Mouse (Mus musculus) neural tube, embryonic 15.5 days (tissue): ENCODE data around the gene Cacna1s. TPM values are rescaled to one million over a fixed set of nuclear protein-coding genes. Genes with fewer than 3 reads are reported as not detected.

Experiments
- ATAC-seq: fragments of 200-750 bp; cut with Nextera tagmentation; 2 replicates; pipeline ENCODE4 v1.8.0; 2017; ENCODE audit warnings: mild to moderate bottlenecking, moderate TSS enrichment, moderate library complexity; ENCODE audit not compliant: low FRiP score
- H3K27ac ChIP-seq: fragments of 300-500 bp; sonication (generic); replicated peaks from 2 replicates; pipeline ENCODE4 v1.5.1; 2015; ENCODE audit warnings: mild to moderate bottlenecking, inconsistent platforms
- H3K27me3 ChIP-seq: fragments of 300-500 bp; sonication (generic); replicated peaks from 2 replicates; pipeline ENCODE4 v1.6.1; 2015; ENCODE audit warnings: inconsistent platforms
- H3K36me3 ChIP-seq: fragments of 300-500 bp; sonication (generic); 2 replicates; pipeline ENCODE4 v1.6.1; 2015; ENCODE audit warnings: inconsistent platforms
- H3K4me1 ChIP-seq: fragments of 300-500 bp; sonication (generic); 2 replicates; pipeline ENCODE4 v1.6.1; 2015; ENCODE audit warnings: inconsistent platforms
- H3K4me2 ChIP-seq: fragments of 300-500 bp; sonication (generic); 2 replicates; pipeline ENCODE4 v1.6.1; 2015; ENCODE audit warnings: inconsistent platforms, mild to moderate bottlenecking, moderate library complexity
- H3K4me3 ChIP-seq: fragments of 300-500 bp; sonication (generic); replicated peaks from 2 replicates; pipeline ENCODE4 v1.5.1; 2015; ENCODE audit warnings: mild to moderate bottlenecking, inconsistent platforms
- H3K9ac ChIP-seq: fragments of 300-500 bp; sonication (generic); replicated peaks from 2 replicates; pipeline ENCODE4 v1.6.1; 2015; ENCODE audit warnings: mild to moderate bottlenecking, inconsistent platforms
- H3K9me3 ChIP-seq: fragments of 300-500 bp; sonication (generic); replicated peaks from 2 replicates; pipeline ENCODE4 v1.6.1; 2016; ENCODE audit warnings: inconsistent platforms
- WGBS: fragments of 180-500 bp; shearing (Covaris S2); methylation state at CpG from one replicate; pipeline ENCODE4 v1.1.7; 2015; ENCODE audit warnings: mixed read lengths; 5-methylcytosine and 5-hydroxymethylcytosine counted together
- polyA plus RNA-seq: library from polyadenylated mRNA; unstranded; fragments of >200 nt; fragmentation: Nextera tagmentation; extraction: Ambion mirVana; gene quantifications from 2 replicates; pipeline ENCODE4 v1.2.1, GENCODE M21; 2015

Gene Cacna1s
- polyA plus RNA-seq, 1 experiment from 2014 or later = 0.75 TPM

GRCm38 (mm10) chr1:136030201-136030600 lies 22.3 kb upstream of the Cacna1s start:
- H3K27ac ChIP-seq = no peak overlapping the region
- H3K4me2 ChIP-seq = no peak overlapping the region
- no peak overlapping the region for H3K4me3 ChIP-seq
- H3K4me1 ChIP-seq = 0 out of 2 replicates have a peak, but pooled peaks cover 5% of the 10 kb centered on the region
- no peaks in the 10 kb centered on the region for H3K27me3 ChIP-seq
- H3K36me3 ChIP-seq = peaks cover 85% of the 10 kb centered on the region
- no peak overlapping the region for H3K9ac ChIP-seq
- 67% methylated on average over 7 of the region's 7 CpGs for WGBS
- no peaks in the 10 kb centered on the region for H3K9me3 ChIP-seq
- peak; percentile 25; the same call in 1 of the 2 replicates for ATAC-seq

GRCm38 (mm10) chr1:136031697-136032096 lies 20.9 kb upstream of the Cacna1s start:
- H3K9me3 ChIP-seq = no peaks in the 10 kb centered on the region
- no peak overlapping the region for H3K4me3 ChIP-seq
- no peak for ATAC-seq
- WGBS = 82% methylated on average over 6 of the region's 8 CpGs
- H3K36me3 ChIP-seq = peaks cover 74% of the 10 kb centered on the region
- H3K4me2 ChIP-seq = no peak overlapping the region
- no peak overlapping the region for H3K9ac ChIP-seq
- no peaks in the 10 kb centered on the region for H3K27me3 ChIP-seq
- no peak overlapping the region for H3K27ac ChIP-seq
- H3K4me1 ChIP-seq = 0 out of 2 replicates have a peak, but pooled peaks cover 5% of the 10 kb centered on the region

DNA sequence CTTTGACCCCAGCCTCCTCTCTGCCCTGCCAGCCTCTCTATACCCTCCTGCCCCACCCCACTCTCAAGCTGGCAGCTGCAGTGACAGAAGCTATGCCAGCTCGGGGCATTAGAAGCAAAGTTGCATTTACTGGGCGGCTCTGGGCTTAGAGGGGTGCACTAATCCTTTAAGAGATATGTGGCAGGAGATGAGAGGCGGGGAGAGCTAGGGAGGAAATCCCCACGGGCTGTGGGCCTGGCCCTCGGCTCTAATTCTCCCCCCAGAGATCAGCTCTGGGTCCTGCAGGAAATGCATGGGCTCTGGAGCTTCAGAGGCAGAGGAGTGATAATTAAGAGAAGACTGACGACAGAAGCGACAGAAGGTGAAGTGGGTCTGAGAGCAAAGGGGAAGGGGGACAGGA lies 19.6 kb upstream of the Cacna1s start:
- Histone ChIP-seq H3K9me3 (no peaks in the 10 kb centered on the region), H3K27ac (no peak overlapping the region), H3K4me1 (0 out of 2 replicates have a peak, but pooled peaks cover 5% of the 10 kb centered on the region), H3K9ac (no peak overlapping the region), H3K27me3 (no peaks in the 10 kb centered on the region), H3K36me3 (peaks cover 62% of the 10 kb centered on the region), H3K4me2 (no peak overlapping the region), H3K4me3 (no peak overlapping the region)
- 79% methylated on average over 7 of the region's 7 CpGs for WGBS
- no peak for ATAC-seq

DNA sequence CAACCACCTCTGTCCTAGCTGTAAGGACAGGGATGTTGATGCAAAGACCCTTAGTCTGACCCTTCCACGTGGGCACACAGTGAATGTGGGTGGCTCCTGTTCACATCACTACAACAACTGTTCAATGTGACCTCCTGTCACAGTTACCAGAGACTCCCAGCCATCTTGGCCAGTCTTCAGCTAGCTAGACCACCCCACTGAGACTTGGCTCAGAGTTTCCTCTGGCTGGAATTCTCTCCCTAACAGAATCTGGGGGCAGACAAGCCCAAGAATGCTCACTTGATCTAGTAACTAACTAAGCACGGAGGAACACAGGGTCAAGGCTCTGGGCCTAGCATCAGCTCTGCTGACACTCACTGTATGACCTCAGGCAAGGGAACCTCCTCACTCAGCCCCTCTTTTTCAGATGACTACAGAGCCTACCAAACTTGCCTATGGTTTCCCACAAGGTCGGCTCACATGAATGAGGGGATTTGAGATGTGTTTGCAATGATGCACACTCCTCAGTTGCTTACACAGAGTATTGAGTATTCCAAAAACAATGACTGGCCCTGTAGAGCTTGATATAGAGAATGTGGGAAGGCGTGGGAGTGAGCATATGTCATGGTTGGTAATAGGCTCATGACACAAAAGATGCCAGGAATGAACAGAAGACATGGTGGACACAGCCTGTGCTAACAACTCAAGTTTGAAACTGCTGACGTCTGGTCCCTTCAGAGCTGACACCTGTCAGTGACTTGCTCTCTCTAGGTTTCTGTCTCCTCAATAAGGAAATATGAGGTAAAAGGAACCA lies 13.6 kb upstream of the Cacna1s start:
- Histone ChIP-seq H3K27me3 (no peaks in the 10 kb centered on the region), H3K9me3 (no peaks in the 10 kb centered on the region), H3K4me1 (peaks cover 12% of the 10 kb centered on the region), H3K4me2 (no peak overlapping the region), H3K36me3 (peaks cover 16% of the 10 kb centered on the region), H3K9ac (no peak overlapping the region), H3K27ac (no peak overlapping the region), H3K4me3 (no peak overlapping the region)
- WGBS = 77% methylated on average over 5 of the region's 5 CpGs
- ATAC-seq = no peak

GRCm38 (mm10) chr1:136040452-136040851 lies 12.1 kb upstream of the Cacna1s start:
- Histone ChIP-seq H3K9ac (no peak overlapping the region), H3K27me3 (no peaks in the 10 kb centered on the region), H3K27ac (no peak overlapping the region), H3K4me2 (no peak overlapping the region), H3K9me3 (no peaks in the 10 kb centered on the region), H3K4me1 (peaks cover 12% of the 10 kb centered on the region), H3K4me3 (no peak overlapping the region), H3K36me3 (0 out of 2 replicates have a peak, but pooled peaks cover under 1% of the 10 kb centered on the region)
- ATAC-seq = no peak
- WGBS = 21% methylated on average over 11 of the region's 11 CpGs

- Histone ChIP-seq H3K9me3 (no peaks in the 10 kb centered on the region), H3K4me3 (no peak overlapping the region), H3K9ac (no peak overlapping the region), H3K4me1 (peaks cover 12% of the 10 kb centered on the region), H3K27ac (no peak overlapping the region), H3K36me3 (no peaks in the 10 kb centered on the region), H3K4me2 (no peak overlapping the region), H3K27me3 (no peaks in the 10 kb centered on the region)
- no peak; the same call in 1 of the 2 replicates for ATAC-seq
- 44% methylated on average over 4 of the region's 4 CpGs for WGBS
These were observed 11.7 kb upstream of the Cacna1s start for GRCm38 (mm10) chr1:136040874-136041273.

GRCm38 (mm10) chr1:136045774-136046173 lies 6.8 kb upstream of the Cacna1s start:
- Histone ChIP-seq H3K4me2 (no peak overlapping the region), H3K4me1 (peaks cover 12% of the 10 kb centered on the region), H3K27me3 (peaks cover 27% of the 10 kb centered on the region), H3K27ac (no peak overlapping the region), H3K4me3 (no peak overlapping the region), H3K36me3 (no peaks in the 10 kb centered on the region), H3K9me3 (no peaks in the 10 kb centered on the region), H3K9ac (no peak overlapping the region)
- ATAC-seq = no peak
- 11% methylated on average over 4 of the region's 4 CpGs for WGBS

DNA sequence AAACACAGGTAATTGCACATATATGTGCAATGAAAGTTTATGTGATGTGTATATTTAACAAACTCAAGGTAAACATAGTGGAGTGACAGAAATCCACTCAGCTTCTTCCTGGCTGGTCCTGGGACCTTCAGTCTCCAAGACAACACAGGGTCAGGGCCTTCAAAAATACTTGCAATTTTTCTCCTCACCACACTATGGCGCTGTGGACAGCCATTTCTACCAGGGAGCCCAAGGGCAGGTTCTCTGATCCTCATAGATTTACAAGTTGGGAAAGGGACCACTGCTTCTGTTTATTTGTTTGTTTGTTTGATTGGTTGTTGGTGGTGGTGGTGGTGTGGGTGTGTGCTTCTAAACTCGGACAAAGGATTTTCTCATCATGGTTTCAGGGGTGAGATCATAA lies 5.1 kb upstream of the Cacna1s start:
- 13% methylated on average over 2 of the region's 2 CpGs for WGBS
- ATAC-seq = no peak

DNA sequence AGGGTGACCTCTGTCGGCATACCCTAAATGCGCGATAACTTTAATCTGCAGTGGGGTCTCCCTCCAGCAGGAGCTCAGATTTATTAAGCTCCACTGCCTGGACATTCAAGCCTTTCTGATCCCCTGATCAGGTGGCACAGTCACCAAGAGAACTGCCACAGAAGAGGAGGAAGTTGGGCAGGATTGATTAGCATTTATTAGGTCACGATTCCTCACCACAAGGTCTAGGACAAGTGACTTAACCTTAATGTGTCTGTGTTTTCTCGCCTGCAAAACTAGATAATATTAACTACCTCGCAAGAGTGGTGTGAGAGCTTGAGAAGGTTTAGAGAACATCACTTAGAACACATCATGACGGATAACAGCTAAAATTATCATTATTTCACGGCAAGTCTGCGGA lies 4.7 kb upstream of the Cacna1s start:
- ATAC-seq = no peak
- Histone ChIP-seq H3K9me3 (no peaks in the 10 kb centered on the region), H3K4me3 (no peak overlapping the region), H3K4me1 (peaks cover 11% of the 10 kb centered on the region), H3K27me3 (peaks cover 45% of the 10 kb centered on the region), H3K36me3 (no peaks in the 10 kb centered on the region), H3K4me2 (no peak overlapping the region), H3K9ac (no peak overlapping the region), H3K27ac (no peak overlapping the region)
- 78% methylated on average over 9 of the region's 9 CpGs for whole genome bisulfite sequencing

More for the DNA sequence above, 5.1 kb upstream of the Cacna1s start:
- Histone ChIP-seq H3K36me3 (no peaks in the 10 kb centered on the region), H3K4me3 (no peak overlapping the region), H3K9ac (no peak overlapping the region), H3K9me3 (no peaks in the 10 kb centered on the region), H3K27ac (no peak overlapping the region), H3K4me2 (no peak overlapping the region), H3K4me1 (peaks cover 11% of the 10 kb centered on the region), H3K27me3 (peaks cover 40% of the 10 kb centered on the region)

DNA sequence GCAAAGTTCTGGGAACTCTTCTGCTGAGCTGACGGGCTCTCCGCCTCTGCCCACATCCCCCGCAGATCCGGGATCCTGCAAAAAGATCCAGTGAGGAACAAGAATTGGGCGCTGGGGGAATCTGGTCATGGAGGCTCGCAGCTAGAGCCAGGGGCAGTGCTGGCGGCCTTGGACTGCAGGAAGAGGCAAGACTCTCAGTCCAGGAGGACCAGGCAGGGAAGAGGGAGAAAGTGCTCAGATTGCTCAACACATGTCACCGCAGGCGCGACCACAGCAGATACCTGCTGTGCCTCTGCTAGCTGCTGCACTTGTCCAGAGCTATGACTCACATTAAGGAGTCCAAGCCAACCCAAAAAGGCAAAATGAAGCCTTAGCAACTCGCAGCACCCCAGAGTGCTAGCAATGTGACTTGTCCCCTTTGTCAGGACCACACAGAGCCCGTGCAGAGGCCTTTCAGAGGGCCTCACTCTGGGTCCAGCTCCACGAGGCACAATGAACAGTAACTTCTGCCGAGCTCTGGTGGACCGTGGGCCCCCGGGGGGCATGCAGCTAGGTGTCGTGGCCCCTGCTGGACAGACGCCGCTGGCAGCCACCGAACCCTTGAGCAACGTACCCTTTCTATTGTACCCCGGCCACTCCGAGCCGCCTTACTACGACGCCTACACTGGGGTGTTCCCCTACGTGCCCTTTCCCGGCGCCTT lies 2.1 kb upstream of the Cacna1s start, which contains the start of gene Ascl5:
TSS of gene Ascl5 (plus strand) at position 493 of the 701 bp plus-strand sequence.
- Histone ChIP-seq H3K4me3 (peak within 1 kb of the TSS; percentile 40), H3K9me3 (no peaks in the 10 kb centered on the region), H3K27me3 (peaks cover 51% of the 10 kb centered on the region), H3K9ac (peak within 1 kb of the TSS; percentile 40; the same call in 1 of the 2 replicates), H3K27ac (no peak within 1 kb of the TSS), H3K4me2 (peak within 1 kb of the TSS; percentile 67), H3K4me1 (peaks cover 11% of the 10 kb centered on the region), H3K36me3 (no peaks in the 10 kb centered on the region)
- no peak for ATAC-seq
- 19% methylated on average over 29 of the region's 29 CpGs for WGBS

DNA sequence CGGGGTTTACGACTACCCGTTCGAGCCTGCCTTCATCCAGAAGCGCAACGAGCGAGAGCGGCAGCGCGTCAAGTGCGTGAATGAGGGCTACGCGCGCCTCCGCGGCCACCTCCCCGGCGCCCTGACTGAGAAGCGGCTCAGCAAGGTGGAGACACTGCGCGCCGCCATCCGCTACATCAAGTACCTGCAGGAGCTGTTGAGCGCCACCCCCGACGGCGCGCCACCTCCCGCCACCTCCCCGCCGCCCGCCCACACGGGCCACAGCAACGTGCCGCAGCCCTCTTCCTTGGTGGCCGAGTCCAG lies 1.6 kb upstream of the Cacna1s start:
- H3K27ac ChIP-seq = no peak overlapping the region
- H3K9me3 ChIP-seq = no peaks in the 10 kb centered on the region
- peaks cover 51% of the 10 kb centered on the region for H3K27me3 ChIP-seq
- peak overlapping the region; percentile 67 for H3K4me2 ChIP-seq
- ATAC-seq = peak; percentile 59; the same call in 1 of the 2 replicates
- WGBS = under 1% methylated on average over 35 of the region's 36 CpGs
- H3K4me1 ChIP-seq = peaks cover 14% of the 10 kb centered on the region
- H3K36me3 ChIP-seq = no peaks in the 10 kb centered on the region
- peak overlapping the region; percentile 40; the same call in 1 of the 2 replicates for H3K9ac ChIP-seq
- H3K4me3 ChIP-seq = peak overlapping the region; percentile 40

DNA sequence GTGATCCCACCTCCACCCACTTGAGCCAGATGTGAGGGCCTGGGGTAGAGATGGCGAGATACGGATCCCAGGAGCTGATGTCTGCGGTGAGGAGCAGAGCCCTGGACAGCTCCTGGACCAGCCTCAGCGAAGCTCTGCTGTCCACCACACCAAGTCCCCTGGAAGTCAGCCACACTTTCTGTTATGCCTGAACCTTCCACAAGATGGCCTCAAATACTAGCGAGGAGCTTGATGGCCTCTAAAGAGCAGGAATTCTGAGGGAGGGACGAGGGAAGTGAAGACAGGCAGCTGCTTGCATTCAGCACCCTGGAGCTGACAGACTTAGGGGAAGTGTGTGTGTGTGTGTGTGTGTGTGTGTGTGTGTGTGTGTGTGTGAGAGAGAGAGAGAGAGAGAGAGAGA lies 1.1 kb upstream of the Cacna1s start:
- WGBS = 0% methylated on average over 6 of the region's 6 CpGs
- Histone ChIP-seq H3K4me2 (peak overlapping the region; percentile 67), H3K4me1 (peaks cover 18% of the 10 kb centered on the region), H3K36me3 (no peaks in the 10 kb centered on the region), H3K9me3 (no peaks in the 10 kb centered on the region), H3K27ac (no peak overlapping the region), H3K9ac (no peak overlapping the region; the same call in 1 of the 2 replicates), H3K27me3 (peaks cover 51% of the 10 kb centered on the region), H3K4me3 (peak overlapping the region; percentile 40)
- peak; percentile 83 for ATAC-seq
